Mouse (Mus musculus): ENCODE measurements around the gene Olfr237-ps1. TPM values are rescaled to one million over a fixed set of nuclear protein-coding genes. Genes with fewer than 3 reads are reported as not detected.
"Not testable (repeated sequence)": the region's sequence is repeated elsewhere in the genome, so short reads cannot be mapped to it uniquely, and the experiment has no call there.

The Olfr237-ps1 gene
- not detected for total RNA-seq (2021)

DNA sequence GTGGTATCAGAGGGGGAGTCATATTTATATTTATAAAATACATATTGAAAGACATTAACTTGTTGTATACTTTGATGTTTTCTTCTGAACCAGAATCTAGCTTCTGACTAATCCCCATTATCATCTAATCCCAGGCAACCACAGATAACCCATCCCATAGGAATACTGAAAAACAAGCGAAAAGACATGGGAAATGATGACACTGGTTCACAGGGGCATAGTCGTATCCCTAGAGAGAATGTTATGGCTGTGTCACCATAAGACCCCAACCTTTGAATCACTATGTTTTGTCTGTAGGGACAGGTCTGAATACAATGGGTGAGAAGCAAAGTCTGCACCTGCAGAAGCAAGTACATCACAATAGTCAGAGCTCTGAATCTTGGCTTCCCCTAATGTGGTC lies at the start of gene Olfr237-ps1:
Olfr237-ps1 (plus strand) TSS at position 301 of the 400 bp plus-strand sequence.
- DNase-seq (ENCODE audit: low spot score in 2 of 2); intact Hi-C loops (cut with DNase I): not testable (repeated sequence)

- intact Hi-C loops (cut with DNase I), result not testable (repeated sequence)
Observed at GRCm38 (mm10) chr6:43106069-43106468, 40.3 kb upstream of the Olfr237-ps1 start, which contains the start of gene Olfr441. Gene Olfr441, plus strand, starts transcription at chr6:43106369.

DNA sequence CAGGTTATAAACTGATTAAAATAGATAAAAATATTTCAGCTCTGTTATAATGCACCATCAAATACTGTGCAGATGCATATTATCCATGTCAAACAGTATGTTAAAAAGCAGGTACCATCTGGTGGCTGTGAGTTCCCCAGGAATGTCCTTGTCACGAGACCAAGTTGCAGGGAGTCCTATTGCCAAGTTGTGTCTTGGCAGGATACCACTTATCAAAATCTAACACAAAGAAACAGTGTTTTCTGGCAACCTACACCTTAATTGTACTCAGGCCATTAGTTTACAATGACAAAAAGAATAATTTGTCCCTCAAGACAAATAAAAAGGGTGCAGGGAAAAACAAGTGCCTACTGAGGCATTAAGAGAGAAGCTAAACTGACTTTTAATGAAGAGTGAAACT lies 13.1 kb downstream of the Olfr237-ps1 start:
- intact Hi-C loops (cut with DNase I), result no loop called here
- no peak for DNase-seq (ENCODE audit: low spot score in 2 of 2)

More at GRCm38 (mm10) chr6:43106069-43106468, 40.3 kb upstream of the Olfr237-ps1 start, which contains the start of gene Olfr441:
- DNase-seq (ENCODE audit: low spot score in 2 of 2), result not testable (repeated sequence)

GRCm38 (mm10) chr6:43162982-43163381 lies 16.6 kb downstream of the Olfr237-ps1 start, which contains the start of gene Olfr437:
Gene Olfr437, plus strand, starts transcription at chr6:43163282.
- DNase-seq (ENCODE audit: low spot score in 2 of 2), result no peak
- intact Hi-C loops (cut with DNase I), result no loop called here

GRCm38 (mm10) chr6:43167246-43167645 lies 20.9 kb downstream of the Olfr237-ps1 start:
- no peak for DNase-seq (ENCODE audit: low spot score in 2 of 2)
- intact Hi-C loops (cut with DNase I), result no loop called here

DNA sequence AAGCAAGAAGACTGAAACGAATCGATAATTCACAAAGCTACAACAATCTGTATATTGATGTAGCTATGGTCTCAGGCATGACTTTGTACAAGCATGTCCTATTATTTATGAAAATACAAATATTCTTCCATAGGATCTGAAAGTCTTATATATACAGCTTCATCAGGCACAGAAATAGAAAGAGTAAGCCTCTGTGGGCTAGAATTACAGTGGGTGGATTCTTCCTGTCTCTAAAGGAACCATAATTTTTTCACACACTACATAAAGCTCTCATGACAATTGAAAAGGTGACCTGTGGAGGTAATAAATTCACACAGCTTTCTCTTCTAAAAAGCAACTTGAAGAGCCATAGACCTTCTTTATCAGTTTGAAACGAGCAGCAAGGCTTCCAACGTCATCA lies 25.5 kb downstream of the Olfr237-ps1 start, which contains the start of gene Olfr13:
Olfr13 (plus strand) TSS at position 301 of the 400 bp plus-strand sequence.
- no peak for DNase-seq (ENCODE audit: low spot score in 2 of 2)
- intact Hi-C loops (cut with DNase I), result no loop called here

- DNase-seq (ENCODE audit: low spot score in 2 of 2), result no peak
- intact Hi-C loops (cut with DNase I), result no loop called here
Observed at GRCm38 (mm10) chr6:43178129-43178528, 31.8 kb downstream of the Olfr237-ps1 start.

DNA sequence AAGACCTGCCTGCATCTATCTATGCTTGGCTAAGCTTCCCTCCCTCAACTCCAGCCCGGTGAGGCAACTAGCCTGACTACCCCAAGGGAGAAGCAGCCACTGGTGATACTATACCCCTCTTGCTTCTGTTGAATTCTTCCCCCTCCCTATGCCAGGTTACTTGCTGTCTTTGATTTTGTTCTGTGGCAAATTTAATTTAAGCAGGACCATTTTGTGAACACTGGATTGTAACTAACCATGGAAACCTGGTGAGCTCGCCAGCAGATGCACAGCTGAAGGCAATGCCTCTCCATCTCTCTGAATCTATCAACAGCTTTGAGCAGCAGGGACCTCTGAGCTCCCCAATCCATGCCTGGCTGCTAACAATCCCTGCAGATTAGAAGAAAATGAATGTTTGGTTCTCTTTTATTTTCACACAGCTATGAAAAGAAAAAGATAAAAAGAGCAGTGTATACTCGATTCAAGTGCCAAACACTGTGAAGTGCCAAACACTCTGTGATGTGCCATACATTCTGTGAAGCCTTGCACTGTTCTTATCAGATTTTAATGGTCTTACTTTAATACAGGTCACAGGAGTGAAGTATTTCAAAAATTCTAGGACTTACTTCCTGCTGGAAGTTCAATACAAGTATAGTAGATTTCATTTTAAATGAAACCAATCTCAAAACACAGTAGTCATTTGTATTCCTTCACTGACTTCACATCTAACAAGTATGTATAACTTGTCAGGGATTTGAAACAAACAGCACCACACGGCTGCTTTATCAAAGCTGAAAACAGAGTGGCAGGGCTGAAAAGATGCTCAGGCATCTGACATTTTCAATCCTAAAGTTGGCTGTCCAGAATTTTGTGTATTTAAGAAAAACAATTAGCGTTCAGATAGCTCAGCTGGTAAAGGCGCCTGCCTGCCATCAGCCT lies 32.5 kb downstream of the Olfr237-ps1 start:
- intact Hi-C loops (cut with DNase I), result no loop called here
- DNase-seq (ENCODE audit: low spot score in 2 of 2), result peak in 1 of 2 experiments; percentile 4

DNA sequence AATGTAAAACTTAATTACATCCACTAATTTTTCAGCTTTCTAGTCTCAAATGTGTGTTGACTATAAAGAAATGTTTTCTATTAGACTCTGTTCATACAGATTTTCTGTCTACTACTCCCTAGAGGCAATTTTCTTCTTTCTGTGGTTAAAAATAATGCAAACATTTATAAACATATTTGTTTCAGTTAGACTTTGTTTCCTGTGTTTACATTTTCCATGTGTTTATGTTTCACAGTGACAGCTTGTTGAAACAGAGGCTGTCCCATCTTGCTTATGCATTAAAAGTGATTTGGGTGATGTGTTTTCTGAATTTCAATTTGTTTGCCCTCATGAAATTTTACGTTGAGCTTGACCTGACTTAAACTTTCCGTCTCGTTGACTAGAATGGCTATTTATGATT lies 44.6 kb downstream of the Olfr237-ps1 start:
- no peak for DNase-seq (ENCODE audit: low spot score in 2 of 2)
- intact Hi-C loops (cut with DNase I), result no loop called here

DNA sequence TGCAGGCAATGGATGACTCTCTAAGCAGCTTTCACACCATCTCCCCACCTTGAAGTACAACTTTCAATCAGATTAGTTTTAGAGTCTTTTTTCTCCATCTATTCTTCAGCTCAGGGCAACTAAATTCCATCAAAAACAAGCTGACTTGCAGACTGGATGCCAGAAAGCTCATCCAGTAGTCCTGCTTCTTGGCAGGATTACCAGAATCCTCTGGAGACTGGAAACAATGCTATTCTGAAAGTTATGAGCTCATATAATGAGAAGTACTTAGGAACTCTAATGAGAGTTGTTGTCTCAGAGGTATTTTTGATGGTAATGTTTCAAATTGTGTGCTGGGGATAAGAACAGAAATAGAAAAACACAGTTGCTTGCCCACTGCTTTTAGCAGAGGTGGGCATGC lies 50.4 kb downstream of the Olfr237-ps1 start, which contains the start of gene Olfr435:
Olfr435 (plus strand) TSS at position 366 of the 400 bp plus-strand sequence.
- peak in 1 of 2 experiments; percentile 12 for DNase-seq (ENCODE audit: low spot score in 2 of 2)
- intact Hi-C loops (cut with DNase I), result no loop called here

DNA sequence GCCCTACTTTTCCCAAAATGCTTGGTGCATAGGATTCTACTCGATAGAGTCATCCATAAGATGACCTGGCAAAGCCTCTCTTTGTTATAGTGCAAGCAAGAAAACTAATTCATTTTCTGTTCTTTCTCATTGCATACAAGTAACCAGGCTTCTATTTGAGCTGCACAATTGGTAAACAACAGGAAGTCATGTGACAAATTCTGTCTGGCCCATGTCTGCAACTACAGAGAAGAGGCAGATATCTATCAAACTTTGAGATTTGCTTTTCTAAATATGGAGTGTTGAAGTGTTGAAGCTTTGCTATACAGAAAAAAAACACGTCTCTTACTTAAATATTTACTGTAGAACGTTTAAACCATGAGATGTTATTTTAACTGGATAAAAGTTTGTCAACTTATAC lies 51.7 kb downstream of the Olfr237-ps1 start:
- intact Hi-C loops (cut with DNase I), result no loop called here
- DNase-seq (ENCODE audit: low spot score in 2 of 2), result no peak

DNA sequence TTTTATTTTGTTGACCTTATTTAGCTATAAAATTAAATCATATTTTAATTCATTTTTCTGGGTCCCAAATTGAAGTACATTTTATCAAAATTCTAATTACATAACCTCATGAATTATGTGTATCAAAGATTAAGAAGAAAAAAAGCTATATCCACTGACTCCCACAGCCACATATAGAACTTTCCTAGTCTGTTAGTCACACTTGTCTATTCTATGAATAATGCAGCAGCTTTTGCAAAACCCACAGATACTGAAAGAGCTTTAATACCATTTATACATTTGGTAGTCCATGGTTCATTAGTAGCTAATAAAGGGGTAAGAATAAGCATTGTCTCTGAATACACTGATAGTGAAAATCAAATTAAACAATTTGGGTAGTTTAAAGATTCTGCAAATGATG lies 56.4 kb downstream of the Olfr237-ps1 start:
- intact Hi-C loops (cut with DNase I), result no loop called here
- no peak for DNase-seq (ENCODE audit: low spot score in 2 of 2)

DNA sequence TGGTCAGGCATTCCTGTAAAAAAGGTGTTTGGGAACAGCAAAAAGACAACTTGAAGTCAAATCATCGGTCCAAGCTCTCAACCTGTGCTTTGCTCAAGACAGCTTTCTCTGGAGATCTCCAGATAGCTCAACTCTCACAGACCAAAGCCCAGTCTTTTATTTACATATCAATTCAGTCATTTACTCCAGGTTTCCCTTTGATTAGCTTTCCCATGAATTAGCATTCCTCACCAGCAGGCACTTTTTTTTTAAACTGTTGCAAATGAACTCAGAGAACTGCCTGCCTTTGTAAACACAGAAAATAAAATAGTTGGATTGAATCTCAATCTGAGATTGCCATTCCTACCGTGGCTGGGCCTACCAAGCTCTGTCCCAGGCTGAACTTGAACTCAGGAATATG lies 59.0 kb downstream of the Olfr237-ps1 start:
- intact Hi-C loops (cut with DNase I), result no loop called here
- DNase-seq (ENCODE audit: low spot score in 2 of 2), result no peak

Other genes with a start within 250 kb of the Olfr237-ps1 start
- gene Olfr447, start 237.7 kb upstream of the Olfr237-ps1 start, total RNA-seq (2021), result not detected
- not detected for gene Olfr446, start 225.2 kb upstream of the Olfr237-ps1 start, total RNA-seq (2021)
- gene Olfr444, start 197.5 kb upstream of the Olfr237-ps1 start, total RNA-seq (2021), result not detected
- gene Olfr441, start 40.2 kb upstream of the Olfr237-ps1 start, total RNA-seq (2021), result not detected
- not detected for gene Olfr437, start 16.7 kb downstream of the Olfr237-ps1 start, total RNA-seq (2021)
- gene Olfr13, start 25.6 kb downstream of the Olfr237-ps1 start, total RNA-seq (2021), result not detected
- gene Olfr435, start 50.6 kb downstream of the Olfr237-ps1 start, total RNA-seq (2021), result not detected
- gene Olfr434, start 66.5 kb downstream of the Olfr237-ps1 start, total RNA-seq (2021), result not detected
- not detected for gene Olfr47, start 85.0 kb downstream of the Olfr237-ps1 start, total RNA-seq (2021)
- 1 to 10 TPM; 2.6 to 3.4 TPM for gene Arhgef5, start 119.0 kb downstream of the Olfr237-ps1 start, total RNA-seq (2021)
- gene Nobox, start 163.0 kb downstream of the Olfr237-ps1 start, total RNA-seq (2021), result not detected

All from left cerebral cortex, postnatal 25 days (tissue).